Mouse (Mus musculus) kidney, adult 11 months (tissue): ENCODE measurements around the gene Mettl2.

ENCODE experiments used
- DNase-seq: peaks from one replicate; pipeline ENCODE4 v3.0.0; 2022

The Mettl2 gene

DNA sequence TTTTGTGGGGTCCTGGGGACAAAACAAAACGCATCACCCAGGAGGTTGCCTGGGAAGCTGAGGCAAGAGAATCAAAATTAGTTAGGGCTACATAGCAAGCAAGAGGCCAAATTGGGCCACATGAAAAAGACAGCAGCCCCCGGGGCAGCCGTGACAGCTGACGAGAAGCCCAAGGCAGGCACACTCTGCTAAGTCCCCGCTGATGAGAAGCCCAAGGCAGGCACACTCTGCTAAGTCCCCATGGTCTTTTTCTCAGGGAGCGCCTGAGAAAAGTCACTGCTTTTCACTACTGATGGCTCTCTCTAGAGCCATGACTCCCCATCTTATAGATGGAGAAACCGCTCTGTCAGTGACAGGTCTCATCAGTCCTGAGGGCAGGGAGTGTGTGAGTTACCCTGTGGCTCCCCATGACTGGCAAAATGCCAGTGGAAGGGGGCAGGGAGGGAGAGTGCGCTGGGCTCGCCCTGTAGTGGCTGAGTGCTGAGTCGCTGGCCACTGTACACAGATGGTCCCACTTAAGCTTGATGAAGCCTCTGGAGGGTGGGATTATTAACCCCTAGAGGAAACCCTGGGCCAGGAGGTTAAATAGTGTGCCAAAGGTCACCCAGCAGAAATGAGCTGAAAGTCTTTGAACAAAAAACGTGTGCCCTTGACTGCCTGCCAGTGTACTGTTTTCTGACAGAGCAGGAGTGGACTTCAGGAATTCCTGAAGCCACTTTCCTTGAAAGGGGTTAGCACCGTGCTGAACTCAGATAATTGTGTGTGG is 27.0 kb downstream of the Mettl2 start:
- DNase-seq: peak; percentile 58

DNA sequence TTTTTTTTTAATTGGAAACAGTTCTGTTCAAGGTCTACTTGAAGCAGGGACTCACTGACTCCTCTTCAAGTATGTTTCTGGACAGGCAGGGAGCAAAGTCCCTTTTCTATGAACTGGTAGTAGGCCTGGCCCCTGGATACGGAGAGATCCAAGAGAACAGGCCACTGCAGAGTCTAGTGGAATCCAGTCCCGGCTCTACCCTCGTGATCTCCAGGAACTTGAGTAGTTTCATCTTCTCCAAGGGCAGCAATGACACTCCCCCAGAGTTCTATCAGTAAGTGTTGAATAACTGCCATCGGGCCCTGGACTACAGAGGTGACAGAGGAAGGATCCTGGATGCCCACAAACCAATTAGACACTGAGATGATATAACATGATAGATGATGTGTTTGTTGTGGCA is 29.7 kb downstream of the Mettl2 start:
- peak; percentile 79 for DNase-seq

DNA sequence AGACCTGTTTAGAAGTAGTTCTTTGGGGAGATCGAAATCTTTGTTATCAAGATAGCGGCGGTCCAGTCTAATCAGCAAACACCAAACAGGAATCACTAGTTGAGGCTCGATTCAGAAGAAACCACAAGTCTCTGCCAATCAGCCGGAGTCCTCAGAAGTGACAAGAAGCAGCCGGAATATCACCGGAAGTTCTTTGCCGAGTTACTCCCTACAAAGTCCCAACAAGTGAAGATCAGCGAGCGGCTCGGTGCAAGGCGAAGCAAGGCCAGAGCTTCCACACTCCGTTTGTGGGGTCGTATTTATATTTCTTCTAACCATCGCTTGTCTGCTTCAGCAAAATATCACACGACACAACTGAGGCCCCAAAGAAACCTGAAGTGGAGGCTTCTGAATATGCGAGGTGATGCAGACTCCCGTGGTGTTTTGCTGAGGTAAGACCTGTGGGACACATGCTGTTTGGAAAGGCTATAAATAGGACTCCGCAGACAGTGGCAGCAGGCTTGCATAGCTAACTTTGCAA is 30.6 kb downstream of the Mettl2 start:
- DNase-seq: no peak

DNA sequence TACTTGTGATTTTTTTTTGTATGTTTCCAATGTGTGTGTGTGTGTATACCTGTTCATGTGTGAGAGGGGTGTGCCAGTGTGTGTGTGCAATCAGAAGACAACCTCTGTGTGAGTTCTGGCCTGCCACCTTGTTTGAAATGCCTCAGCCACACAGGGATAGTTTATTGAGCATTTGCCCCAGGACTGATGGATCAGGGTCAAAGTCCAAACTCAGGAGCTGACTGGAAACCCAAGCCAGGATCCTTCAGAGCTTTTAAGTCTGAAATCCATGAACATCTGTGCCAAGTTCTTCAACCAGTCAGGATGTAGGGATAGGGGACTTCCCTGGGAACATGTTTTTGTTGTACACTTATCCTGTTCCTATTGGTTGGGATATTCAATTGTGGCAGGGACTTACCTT is 31.8 kb downstream of the Mettl2 start:
- peak; percentile 21 for DNase-seq

DNA sequence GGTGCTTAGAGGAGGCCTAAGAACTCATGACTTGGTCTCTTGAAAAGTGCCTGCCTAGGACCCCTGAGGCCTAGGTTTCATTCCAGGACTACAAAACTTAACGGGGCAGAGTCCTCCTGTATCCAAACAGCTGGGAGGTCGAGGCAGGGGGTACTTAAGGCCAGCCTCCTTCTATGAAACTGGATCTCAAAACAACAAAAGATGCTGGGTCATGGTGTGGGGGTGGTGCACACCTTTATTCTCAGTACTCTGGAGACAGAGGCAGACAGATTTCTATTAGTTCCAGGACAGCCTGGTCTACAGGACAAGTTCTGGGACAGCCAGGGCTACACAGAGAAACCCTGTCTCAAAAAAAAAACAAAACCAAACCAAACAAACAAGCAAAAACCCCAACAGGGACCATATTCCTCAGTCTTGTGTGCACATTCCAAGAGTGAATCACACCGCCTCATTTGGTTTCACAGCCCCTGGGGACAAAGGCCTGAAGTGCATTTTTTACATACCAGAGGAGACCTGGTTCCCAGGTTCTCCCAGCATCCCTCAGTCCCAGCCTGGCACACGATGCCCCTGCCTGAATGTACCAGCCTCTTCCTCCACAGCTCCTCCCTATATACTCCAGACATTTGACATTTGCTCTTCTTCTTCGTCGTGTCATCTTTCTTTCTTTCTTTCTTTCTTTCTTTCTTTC is 33.6 kb downstream of the Mettl2 start:
- no peak for DNase-seq

DNA sequence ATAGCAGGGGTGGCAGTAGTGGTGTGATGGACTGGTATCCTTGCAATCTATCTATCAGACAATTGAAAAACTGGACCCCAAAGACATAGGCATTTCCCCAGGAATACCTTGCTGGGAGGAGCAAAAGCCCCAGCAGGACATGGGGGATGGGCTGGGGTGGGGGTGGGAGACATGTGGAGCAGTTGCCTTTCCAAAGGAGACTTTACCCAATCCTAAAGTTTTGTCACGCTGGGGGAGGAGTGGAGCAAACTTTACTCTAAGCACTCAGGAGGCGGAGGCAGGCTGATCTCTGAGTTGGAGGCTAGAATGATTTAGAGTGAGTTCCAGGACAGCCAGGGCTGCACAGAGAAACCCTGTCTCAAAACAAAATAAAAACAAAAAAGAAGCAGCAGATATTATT is 35.2 kb downstream of the Mettl2 start:
- no peak for DNase-seq

DNA sequence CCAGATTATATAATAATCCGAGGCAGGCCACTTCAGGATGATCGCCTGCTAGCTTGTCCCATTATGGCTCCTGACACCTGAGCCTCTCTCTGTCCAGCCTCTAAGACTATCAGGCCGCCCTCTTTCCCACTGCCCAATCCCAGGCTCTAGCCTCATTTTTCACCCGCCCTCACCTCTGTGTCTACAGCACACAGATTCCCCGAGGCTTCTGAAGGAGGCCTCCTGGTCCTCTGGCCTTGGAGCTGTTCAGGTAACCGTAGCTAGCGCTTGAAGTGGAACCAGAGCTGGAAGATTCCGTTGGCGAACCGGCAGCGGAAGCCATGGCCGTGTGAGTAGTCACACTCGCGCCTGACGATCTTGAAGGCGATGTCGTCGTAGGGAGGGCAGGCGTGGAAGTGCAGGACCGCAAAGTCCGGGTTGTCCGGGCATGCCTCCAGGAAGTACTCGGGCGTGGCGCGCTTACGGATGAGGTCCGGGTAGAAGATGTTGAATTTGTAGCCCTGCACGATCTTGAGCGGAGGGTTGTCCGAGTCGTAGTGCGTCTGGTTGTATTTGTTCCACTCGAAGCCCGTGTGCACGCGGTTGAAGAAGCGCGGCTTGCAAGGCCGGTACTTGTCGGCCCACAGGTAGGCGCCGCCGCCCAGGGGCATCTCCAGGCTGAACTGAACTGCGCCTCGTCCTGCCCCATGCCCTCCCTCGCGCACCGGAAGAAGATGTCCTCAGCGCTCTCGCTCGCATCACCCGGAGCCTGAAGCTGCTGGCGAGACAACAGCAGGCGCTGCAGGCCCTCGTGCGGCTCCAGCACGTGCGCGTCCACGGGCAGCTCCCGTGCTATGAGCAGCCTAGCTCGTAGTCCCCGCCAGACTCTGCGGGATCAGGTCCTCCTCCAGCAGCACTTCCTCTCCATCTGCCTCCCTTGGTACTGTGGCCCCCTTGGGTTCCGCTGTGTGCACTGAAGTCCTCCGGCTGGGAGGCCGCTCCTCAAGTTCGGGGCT is 38.6 kb downstream of the Mettl2 start:
- no peak for DNase-seq

DNA sequence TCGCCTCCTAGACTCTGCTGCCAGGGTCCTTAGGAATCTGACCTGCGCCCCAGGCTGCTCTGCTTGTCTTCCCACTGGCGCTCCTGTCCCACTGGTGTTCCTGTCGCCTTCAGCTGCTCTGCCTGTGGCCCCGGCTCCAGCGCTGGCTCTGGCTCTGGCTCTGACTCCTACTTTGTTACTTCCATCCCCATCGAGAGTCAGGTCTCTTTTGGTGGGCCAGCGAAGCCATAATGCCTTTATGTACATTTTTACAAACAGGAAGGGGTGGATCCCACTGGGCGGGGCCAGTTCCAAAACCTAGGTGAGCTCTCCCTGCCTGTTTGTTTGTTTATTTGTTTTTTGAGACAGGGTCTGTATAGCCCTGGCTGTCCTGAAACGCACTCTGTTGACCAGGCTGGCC is 40.6 kb downstream of the Mettl2 start:
- no peak for DNase-seq

DNA sequence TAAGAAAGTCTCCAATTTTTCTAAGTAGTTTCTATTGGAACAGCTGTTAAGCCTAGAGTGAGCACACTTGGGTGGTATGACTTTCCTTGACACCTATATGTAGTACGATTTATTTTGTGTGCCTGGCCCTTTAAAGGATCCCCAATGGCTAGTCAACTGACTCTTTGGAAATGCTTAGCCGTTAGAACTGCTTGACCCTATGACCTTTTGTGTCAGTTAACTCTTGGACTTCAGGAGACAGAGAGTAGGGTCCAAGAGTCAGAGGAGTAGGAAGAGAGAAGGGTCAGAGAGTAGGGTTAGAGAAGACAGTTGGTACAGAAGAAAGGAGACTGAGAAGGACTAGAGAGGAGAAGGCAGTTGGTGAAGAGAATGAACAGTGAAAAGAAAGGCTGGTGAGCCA is 52.3 kb downstream of the Mettl2 start, which contains the start of gene Tlk2:
Tlk2 (plus strand) TSS at position 292 of the 400 bp plus-strand sequence.
- DNase-seq: peak; percentile 30

DNA sequence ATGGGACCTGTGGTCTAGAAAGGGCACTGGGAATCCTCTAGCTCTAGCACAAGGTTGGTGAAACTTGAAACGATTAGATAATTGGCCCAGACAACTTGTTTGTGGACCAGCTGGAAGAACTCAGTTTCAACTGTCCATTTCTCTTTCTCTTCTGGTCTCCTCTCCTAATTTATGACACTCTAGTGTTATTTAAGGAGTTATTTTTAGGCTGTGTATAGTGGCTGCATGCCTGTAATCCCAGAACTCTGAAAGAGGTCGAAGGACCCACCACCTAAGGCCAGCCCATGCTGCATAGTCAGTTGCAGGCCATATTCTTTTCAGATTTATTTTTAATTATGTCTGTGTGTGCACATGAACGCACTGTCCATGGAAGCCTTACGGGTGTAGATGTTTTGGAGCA is 53.3 kb downstream of the Mettl2 start:
- no peak for DNase-seq

DNA sequence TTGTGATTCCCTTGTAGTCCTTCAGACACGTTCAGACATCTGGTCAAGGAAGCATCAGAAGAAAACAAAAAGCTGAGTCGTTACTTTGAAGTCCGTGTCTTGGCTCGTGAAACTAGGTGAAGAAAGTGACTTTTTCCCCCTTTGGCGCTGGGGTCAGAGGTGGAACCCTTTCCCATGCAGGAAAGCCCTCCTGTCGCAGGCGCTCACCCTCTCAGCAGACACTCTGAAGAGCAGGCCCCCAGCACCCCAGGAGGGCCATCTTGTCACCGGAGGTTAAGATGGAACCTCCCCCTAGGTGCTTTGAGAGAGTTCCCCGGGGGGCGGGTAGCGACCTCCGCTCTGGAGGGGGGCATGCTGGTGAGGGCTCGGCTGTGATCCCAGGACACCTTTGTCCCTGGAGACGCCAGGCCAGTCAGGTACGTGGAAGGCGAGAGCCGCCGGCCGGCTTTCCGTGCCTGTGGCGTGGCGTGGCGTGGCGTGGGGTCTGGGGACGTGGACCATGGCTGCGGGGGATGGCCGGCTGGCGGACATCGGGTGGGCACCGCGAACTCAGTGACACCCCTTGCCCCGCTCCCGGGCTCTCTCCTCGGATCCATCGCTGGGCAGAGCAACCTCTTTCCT is 54.4 kb downstream of the Mettl2 start:
- peak; percentile 64 for DNase-seq

DNA sequence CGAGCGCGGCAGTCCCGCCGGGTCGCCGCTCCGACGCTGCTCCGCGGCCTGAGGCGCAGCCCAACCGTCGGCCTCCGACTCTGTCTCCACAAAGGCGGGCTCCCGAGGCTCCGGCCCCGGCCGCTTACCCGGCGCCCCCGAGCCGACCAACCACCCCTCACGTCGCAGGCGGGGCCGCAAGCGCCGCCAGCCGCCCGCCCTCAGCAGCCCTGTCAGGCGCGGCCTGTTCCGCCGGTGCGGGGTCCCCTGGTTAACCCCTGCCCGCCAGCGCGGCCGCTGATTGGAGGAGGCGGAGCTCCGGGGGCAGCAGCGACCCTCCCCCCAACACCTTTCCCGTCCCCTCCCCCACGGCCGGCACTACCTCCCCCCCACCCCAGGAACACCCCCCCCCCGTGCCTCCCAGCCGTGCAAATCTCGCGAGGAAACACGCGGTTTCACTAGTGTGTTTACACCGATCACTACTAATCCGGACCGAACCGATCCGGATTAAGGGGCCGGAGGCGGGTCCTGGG is 55.0 kb downstream of the Mettl2 start:
- DNase-seq: peak; percentile 92

DNA sequence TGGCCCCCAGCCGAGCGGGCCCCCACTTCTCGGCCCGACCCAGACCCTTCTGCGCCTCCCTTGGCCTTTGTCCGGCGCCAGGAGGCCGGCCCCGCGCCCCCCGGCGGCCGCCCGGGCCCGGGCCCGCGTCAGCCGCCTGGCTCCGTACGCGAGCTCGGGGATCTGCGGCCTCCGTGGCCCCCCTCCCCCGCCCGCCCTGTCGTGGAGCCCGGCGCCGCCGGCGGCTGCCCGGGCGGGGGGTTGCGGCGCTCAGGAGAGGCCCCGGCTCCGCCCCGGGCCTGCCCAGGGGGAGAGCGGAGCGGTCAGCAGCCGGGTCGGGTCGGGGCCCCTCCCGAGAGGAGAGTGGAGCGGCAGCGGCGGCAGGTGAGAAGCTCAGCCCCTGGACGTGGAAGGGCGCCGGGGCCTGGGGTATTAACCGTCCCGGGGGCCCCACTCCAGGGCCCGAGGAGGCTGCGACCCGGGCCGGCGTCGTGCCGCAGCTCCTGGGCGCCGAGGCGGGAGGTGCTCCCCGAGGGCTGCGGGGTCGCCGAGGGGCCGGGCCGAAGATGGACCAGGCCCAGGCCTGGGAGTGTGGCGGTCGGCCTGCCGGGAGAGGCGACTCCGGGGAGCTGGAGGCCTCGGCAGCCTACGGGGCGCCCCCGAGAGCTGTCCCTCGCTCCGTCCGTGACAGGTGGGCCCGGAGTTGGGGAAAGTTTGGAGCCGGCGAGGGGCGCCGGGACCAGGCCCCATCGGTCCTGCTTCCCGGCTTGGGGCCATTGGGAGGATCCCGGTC is 55.6 kb downstream of the Mettl2 start:
- DNase-seq: peak; percentile 34

DNA sequence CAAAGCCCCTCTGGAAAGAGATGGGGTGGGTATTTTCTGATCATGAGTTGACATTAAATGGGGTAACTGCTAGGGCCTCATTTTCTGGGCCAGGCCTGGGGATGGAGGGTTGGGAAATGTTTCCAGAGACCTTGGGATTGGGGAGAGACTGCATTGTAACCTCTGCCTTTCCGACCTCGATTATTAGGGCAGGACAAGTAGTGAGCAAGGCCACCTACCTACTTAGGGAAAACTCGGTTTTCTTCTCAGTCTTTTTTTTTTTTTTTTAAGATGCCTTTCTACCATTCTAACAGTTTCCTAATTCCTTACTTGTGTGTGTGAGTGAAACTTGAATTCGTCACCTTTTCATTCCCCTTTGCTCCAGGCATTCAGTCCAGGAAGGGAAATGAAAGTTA is 56.2 kb downstream of the Mettl2 start:
- DNase-seq: no peak

DNA sequence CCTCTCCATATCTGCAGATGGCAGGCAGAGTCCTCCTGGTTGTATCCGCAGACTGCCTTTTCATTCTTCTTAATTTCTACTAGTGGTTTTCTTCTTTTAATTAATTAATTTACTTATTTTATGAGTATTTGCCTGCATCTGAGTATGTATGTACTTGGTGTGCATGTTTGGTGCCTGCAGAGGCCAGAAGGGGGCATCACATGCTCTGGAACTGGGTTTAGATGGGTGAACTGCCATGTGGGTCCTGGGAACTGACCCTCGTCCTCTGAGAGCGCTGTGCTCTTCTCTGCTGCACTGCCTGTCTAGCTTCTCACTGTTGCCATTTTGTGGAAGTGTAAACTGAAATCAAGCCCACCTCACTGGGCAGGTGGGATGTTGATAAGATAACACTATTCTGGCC is 58.5 kb downstream of the Mettl2 start:
- DNase-seq: no peak
